Mouse (Mus musculus) lung, adult 18-20 months (tissue): ENCODE data around the gene B4galt1.

ENCODE experiments used
- DNase-seq, 2 experiments: peaks; one replicate each; pipeline ENCODE4 v3.0.0; 2022; ENCODE audit warnings: mixed read lengths in 2 of 2

The B4galt1 gene

GRCm38 (mm10) chr4:40774279-40775259 lies 79.2 kb downstream of the B4galt1 start:
- DNase-seq = peak; percentile 78 to 85

DNA sequence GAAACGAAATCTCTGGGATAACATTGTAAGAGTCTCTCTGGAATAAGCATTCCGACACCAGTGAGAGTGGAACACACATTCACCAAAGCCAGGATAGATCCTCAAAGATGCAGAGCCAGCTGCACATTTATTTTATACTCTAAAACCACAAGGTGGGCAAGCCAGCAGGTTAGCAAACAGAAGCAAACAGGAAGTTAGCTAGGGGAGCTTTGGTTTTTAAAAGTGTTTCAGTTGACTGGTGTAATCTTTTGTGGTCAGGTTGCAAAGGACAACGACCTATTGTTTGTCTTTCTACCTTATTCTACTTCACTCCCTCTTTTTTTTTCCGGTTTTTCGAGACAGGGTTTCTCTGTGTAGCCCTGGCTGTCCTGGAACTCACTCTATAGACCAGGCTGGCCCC lies 93.9 kb downstream of the B4galt1 start:
- DNase-seq = no peak

- DNase-seq = peak; percentile 95 to 97
Measured at GRCm38 (mm10) chr4:40757780-40758420, 95.9 kb downstream of the B4galt1 start, which contains the start of gene Smu1. Gene Smu1 (minus strand): TSS chr4:40757923.

GRCm38 (mm10) chr4:40757157-40757779 lies 96.5 kb downstream of the B4galt1 start:
- no peak for DNase-seq
